Mouse (Mus musculus) megakaryocyte, embryonic 14.5 days (primary cell): Measurements from ENCODE around the gene Mrgprh.
"Not testable (repeated sequence)": the region's sequence is repeated elsewhere in the genome, so short reads cannot be mapped to it uniquely, and the experiment has no call there.

ENCODE experiments used
- FLI1 ChIP-seq: IDR thresholded peaks from 2 replicates; pipeline ENCODE4 v1.6.1; 2012; ENCODE audit warnings: low read length, inconsistent platforms, mixed read lengths
- GATA1 ChIP-seq: IDR thresholded peaks from 3 replicates; pipeline ENCODE4 v1.6.1; 2012; ENCODE audit warnings: mixed read lengths, low read length, inconsistent platforms, borderline replicate concordance

DNA sequence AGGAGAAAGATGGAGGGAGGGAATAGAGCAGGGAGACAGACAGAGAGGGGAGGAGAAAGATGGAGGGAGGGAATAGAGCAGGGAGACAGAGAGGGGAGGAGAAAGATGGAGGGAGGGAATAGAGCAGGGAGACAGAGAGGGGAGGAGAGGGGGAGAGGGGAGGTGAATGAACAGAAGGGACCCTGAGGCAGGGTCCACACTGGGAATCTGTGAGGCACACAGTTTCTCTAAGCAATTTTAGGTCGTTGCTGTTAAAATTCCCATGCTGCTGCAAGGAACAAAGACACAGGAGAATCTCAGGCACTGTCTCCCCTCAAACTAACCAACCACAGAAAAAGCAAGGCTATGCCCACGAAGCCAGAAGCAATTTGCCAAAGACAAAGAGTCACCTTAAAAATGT lies 22.8 kb downstream of the Mrgprh start:
- TF ChIP-seq FLI1, GATA1: not testable (repeated sequence)
